Mouse (Mus musculus): ENCODE data around the gene Car10.

DNA sequence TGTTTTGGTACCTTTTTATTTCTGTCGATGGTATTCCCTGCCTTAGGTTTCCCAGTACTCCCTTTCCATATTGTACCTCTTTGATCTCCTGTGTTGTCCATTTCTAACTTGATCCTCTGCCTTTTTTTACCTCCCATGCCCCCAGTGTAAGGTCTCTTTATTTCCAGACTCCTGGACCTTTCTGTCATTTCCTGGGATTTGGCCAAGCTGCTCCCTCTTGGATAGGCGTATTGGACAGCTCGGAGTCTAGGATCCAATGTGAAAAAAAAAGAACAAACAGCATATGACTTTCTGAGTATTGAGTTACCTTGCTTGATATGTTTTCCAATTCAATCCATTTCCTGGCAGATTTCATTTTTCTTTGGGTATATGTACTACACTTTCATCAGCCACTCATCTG, 102.2 kb downstream of the Car10 start:
- no peak for TF ChIP-seq POLR2A (IDR thresholded peaks at IDR 0.05; ENCODE audit: borderline replicate concordance, control insufficient read depth, low read depth, low read length)
- TF ChIP-seq CTCF (IDR thresholded peaks at IDR 0.05; ENCODE audit: control insufficient read depth, insufficient read depth, low read length), result no peak

All from bone marrow, adult 2 months (tissue).